Mouse (Mus musculus) left cerebral cortex, adult 9 months (tissue): Measurements from ENCODE around the gene Zfp68.
"Not testable (repeated sequence)": the region's sequence is repeated elsewhere in the genome, so short reads cannot be mapped to it uniquely, and the experiment has no call there.

Experiments used
- DNase-seq, 2 experiments: peaks; one replicate each; pipeline ENCODE4 v3.0.0; 2022; ENCODE audit warnings: low spot score in 2 of 2

Gene Zfp68

GRCm38 (mm10) chr5:138619211-138620128, at the start of gene Zfp68:
Gene Zfp68, minus strand, starts transcription at chr5:138619761.
- peak; percentile 91 to 97 for DNase-seq

GRCm38 (mm10) chr5:138658922-138659321, 39.4 kb upstream of the Zfp68 start:
- peak in 1 of 2 experiments; percentile 12 for DNase-seq

- DNase-seq = peak in 1 of 2 experiments; percentile 60
Measured at GRCm38 (mm10) chr5:138657854-138658253, 38.3 kb upstream of the Zfp68 start.

GRCm38 (mm10) chr5:138657407-138657806, 37.8 kb upstream of the Zfp68 start:
- DNase-seq = no peak

- peak in 1 of 2 experiments; percentile 52 for DNase-seq
Measured at GRCm38 (mm10) chr5:138656477-138657156, 37.1 kb upstream of the Zfp68 start.

- no peak for DNase-seq
Measured at GRCm38 (mm10) chr5:138652911-138653310, 33.4 kb upstream of the Zfp68 start.

GRCm38 (mm10) chr5:138641761-138642160, 22.2 kb upstream of the Zfp68 start:
- DNase-seq = no peak

GRCm38 (mm10) chr5:138641081-138641480, 21.5 kb upstream of the Zfp68 start:
- no peak for DNase-seq

GRCm38 (mm10) chr5:138636486-138636885, 16.9 kb upstream of the Zfp68 start:
- DNase-seq = no peak

- DNase-seq = no peak
Measured at GRCm38 (mm10) chr5:138623478-138623875, 3.9 kb upstream of the Zfp68 start.

- DNase-seq = peak; percentile 86 to 98
Measured at GRCm38 (mm10) chr5:138622645-138623477, 3.3 kb upstream of the Zfp68 start, which contains the start of gene A430033K04Rik. Gene A430033K04Rik, plus strand, starts transcription at chr5:138622859.

- no peak for DNase-seq
Measured at GRCm38 (mm10) chr5:138620836-138621235, 1.3 kb upstream of the Zfp68 start.

- DNase-seq = no peak
Measured at GRCm38 (mm10) chr5:138618353-138618752, 1.2 kb downstream of the Zfp68 start.

GRCm38 (mm10) chr5:138587396-138587795, 32.2 kb downstream of the Zfp68 start:
- no peak for DNase-seq

- DNase-seq = no peak
Measured at GRCm38 (mm10) chr5:138571623-138572022, 47.9 kb downstream of the Zfp68 start.

- DNase-seq = not testable (repeated sequence)
Measured at GRCm38 (mm10) chr5:138564612-138565011, 54.9 kb downstream of the Zfp68 start, which contains the start of gene 1700123K08Rik. Gene 1700123K08Rik, minus strand, starts transcription at chr5:138564712.
